Mouse (Mus musculus) thymus, postnatal 36 days (tissue): Measurements from ENCODE around the gene Asl.
A peak's percentile ranks its signal among the peaks of the same experiment; 100 is the strongest.
"Not testable (repeated sequence)": the region's sequence is repeated elsewhere in the genome, so short reads cannot be mapped to it uniquely, and the experiment has no call there.

Experiments
- DNase-seq, 2 experiments: peaks; one replicate each; pipeline ENCODE4 v3.0.0; 2022; ENCODE audit warnings: mixed read lengths in 2 of 2

Gene Asl

DNA sequence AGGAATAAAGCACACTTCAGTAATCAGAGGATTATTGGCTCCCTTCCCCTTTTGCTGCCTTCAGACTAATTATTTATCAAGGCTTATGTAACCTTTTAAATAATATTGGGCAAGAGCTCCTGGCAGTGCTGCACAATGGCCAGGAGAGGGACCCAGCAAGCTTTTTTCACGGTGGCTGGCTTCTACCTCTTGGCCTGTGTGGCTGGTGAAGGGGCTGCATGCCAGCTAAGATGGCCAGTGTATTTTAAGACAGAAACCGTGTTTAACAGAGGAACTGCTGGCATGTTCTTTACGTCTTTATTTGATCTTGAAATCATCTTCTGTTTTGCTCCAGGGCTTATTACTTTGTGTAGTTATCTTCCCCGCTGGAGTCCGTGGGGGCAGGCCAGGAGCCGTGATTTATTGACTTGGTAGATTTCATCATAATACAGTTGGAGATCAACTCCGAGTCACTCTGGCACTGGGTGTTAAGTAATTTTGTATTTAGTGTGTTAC, 15.2 kb upstream of the Asl start:
- no peak for DNase-seq

DNA sequence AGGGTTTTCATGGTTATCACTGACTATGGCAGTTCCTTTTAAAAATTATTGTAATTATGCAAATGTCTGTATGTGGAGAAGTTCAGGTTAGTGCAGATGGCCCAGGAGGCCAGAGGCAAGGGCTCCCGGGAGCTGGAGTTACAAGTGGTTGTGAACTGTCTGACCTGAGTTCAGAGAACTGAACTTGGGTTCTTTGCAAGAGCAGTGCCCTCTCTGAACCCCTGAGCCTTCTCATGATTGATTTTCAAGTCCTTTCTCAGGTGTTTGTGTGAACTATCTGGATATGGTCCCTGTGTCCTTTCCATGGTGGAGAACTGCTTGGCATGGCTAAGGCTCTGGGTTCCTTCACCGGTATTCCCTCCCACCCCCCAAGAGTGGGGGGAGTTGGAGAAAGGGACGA, 14.7 kb upstream of the Asl start:
- no peak for DNase-seq

DNA sequence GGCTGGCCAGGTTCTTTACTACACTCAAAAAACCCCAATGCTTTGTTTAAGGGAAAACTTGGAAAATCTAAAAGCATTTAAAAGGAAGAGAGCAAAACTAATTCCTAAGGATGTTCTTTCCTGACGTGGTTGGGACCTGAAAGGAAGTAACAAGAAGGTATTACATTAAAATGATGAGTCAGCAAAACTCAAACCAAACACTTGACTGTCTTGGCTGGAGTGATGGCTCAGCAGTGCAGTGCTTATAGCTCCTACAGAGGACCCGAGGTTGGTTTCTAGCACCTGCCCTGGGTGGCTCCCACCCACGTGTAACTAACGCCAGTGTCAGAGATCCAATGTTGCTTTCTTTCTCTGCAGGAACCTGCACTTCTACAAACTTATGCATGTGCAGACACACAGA, 12.2 kb upstream of the Asl start:
- no peak for DNase-seq

GRCm38 (mm10) chr5:130040797-130041196, 11.8 kb upstream of the Asl start:
- DNase-seq: no peak

- peak; percentile 34 to 40 for DNase-seq
These were observed 8.9 kb upstream of the Asl start for GRCm38 (mm10) chr5:130037752-130038455.

DNA sequence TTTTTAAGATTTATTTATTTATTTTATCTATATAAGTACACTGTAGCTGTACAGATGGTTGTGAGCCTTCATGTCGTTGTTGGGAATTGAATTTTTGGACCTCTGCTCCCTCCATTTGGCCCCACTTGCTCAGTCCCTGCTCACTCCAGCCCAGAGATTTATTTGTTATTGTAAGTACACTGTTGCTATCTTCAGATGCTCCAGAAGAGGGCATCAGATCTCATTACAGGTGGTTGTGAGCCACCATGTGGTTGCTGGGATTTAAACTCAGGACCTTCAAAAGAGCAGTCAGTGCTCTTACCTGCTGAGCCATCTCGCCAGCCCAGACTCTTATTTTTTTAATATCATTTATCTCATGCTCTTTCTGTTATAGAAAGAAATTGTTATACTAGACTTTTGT, 7.3 kb upstream of the Asl start:
- DNase-seq: not testable (repeated sequence)

DNA sequence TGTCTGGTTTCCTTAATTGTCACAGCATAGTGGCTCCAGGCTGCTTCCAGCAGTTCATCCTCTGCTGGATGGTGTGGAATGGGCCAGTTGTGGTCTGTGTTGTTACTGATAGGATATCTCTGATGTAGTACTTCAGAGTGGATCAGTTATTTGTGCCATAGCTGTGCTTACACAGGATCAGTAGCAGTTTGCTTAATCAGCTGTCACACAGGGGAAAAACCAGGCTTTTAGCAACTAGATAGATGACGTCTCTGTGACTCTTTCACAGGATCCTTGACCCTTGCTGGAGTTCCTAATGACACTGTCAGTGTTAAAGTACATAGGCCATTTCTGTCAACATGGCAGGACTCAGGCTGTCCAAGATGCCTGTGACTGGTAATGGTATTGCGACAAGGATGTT, 4.8 kb upstream of the Asl start:
- no peak for DNase-seq

- no peak for DNase-seq
These were observed 2.7 kb upstream of the Asl start for GRCm38 (mm10) chr5:130031410-130032390.

GRCm38 (mm10) chr5:130027696-130028095, 1.4 kb downstream of the Asl start:
- no peak for DNase-seq

- no peak for DNase-seq
These were observed 1.9 kb downstream of the Asl start for GRCm38 (mm10) chr5:130027134-130027533.

GRCm38 (mm10) chr5:130023767-130024539, 5.1 kb downstream of the Asl start:
- DNase-seq: peak; percentile 71 to 81

GRCm38 (mm10) chr5:130023067-130023766, 5.8 kb downstream of the Asl start:
- DNase-seq: no peak

- no peak for DNase-seq
These were observed 6.7 kb downstream of the Asl start for GRCm38 (mm10) chr5:130022366-130022765.

DNA sequence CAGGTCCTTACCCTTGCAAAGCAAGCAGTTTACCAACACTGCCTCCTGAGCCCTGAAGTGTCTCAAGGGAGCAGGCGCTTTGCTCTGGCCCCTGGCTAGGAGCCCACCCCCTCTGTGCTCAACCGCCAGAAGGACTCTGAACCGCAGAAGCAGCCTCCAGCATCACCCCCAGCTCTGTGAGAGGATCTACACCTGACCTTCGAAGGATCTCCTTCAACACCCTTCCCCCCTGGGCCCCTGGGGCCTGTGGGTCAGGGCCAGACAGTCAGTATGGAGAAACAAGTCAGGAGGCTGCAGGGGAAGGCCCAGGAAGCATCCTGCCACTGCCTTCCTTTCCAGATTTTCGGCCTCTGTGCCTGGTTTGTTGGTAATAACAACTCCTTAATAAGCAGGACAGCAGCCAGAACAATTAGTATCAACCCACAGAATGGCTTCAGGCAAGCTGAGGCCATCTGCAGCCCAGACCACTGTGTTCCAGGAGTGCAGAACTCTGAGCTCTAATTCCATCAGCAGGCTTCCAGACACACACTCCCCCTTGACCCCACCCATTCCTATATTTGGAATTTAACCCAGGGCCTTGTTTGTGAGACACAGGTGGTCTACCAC, 7.6 kb downstream of the Asl start:
- no peak for DNase-seq

- no peak for DNase-seq
These were observed 9.6 kb downstream of the Asl start for GRCm38 (mm10) chr5:130019461-130019860.

- no peak for DNase-seq
These were observed 13.9 kb downstream of the Asl start for GRCm38 (mm10) chr5:130015104-130015503.

DNA sequence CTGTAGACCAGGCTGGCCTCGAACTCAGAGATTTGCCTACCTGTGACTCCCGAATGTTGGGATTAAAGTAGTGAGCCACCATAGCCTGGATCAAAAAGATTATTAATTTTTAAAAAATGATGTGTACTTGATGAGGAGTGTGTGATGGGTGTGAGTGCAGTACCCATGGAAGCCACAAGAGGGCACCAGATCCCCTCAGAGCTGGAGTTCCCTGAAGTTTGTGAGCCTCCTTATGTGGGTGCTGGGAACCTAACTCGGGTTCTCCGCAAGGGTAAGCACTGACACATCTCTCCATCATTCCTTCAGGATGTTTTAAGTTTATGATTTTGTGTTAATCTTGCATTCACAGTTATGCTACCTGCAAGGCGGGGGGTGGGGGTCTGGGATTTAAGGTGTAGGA, 18.1 kb downstream of the Asl start:
- no peak for DNase-seq

- no peak for DNase-seq
These were observed 19.3 kb downstream of the Asl start for GRCm38 (mm10) chr5:130009784-130010183.

DNA sequence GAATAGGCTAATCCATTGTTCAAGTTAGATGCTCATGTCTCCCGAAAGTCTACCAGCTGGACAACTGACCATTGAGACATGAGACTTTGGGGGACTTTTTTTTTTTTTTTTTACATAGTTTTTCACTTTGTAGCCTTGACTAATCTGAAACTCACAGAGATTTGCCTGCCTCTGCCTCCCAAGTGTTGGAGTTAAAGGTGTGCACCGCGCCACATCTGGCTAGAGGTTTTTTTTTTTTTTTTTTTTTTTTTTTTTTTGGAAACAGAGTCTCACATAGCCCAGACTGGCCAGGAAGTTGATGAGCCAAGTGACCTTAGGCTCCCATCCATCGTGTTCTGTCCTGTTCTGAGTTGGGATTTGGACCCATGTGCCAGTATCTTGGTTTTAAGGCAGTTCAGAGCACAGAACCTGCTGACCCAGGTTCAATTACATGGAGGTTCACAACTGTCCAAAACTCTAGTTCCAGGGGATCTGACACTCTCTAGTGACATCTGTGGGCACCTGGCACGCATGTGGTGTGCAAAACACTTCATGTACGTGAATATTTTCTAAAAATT, 20.9 kb downstream of the Asl start:
- DNase-seq: no peak

DNA sequence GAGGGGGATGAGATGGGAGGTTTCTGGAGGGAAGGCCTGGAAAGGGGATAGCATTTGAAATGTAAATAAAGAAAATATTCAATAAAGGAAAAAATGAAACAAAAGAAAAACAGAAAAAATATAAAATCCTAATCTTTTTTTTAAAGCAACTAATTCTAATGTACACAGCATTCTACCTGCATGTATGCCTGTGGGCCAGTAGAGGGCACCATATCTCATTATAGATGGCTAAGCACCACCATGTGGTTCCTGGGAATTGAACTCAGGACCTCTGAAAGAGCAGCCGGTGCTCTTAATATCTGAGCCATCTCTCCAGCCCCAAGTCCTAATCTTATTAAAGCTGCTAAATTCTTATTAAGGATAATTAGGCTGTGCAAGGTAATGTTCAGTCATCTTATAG, 21.7 kb downstream of the Asl start:
- DNase-seq: no peak

GRCm38 (mm10) chr5:130003229-130003628, 25.8 kb downstream of the Asl start:
- DNase-seq: no peak
